Mouse (Mus musculus) spleen, adult 2 months (tissue): ENCODE data around the gene Gstm4.

Source experiments
- CTCF ChIP-seq: fragments of 200-500 bp; IDR thresholded peaks from 2 replicates; pipeline ENCODE4 v1.5.1; 2011; ENCODE audit warnings: mild to moderate bottlenecking, inconsistent platforms; ENCODE audit not compliant: insufficient read depth, insufficient read length, insufficient replicate concordance; ENCODE audit errors: extremely low read depth
- POLR2A ChIP-seq: fragments of 200-500 bp; IDR thresholded peaks from 2 replicates; pipeline ENCODE4 v1.6.1; 2011; ENCODE audit warnings: low read depth, low read length, inconsistent platforms

GRCm38 (mm10) chr3:108089916-108090315 lies 45.2 kb upstream of the Gstm4 start:
- TF ChIP-seq POLR2A (no peak), CTCF (no peak)
